Mouse (Mus musculus) heart, embryonic 11.5 days (tissue): ENCODE results near the gene Zbtb20. TPM values are rescaled to one million over a fixed set of nuclear protein-coding genes. Genes with fewer than 3 reads are reported as not detected.

Experiments used
- ATAC-seq: fragments of 200-750 bp; cut with Nextera tagmentation; replicated peaks from 2 replicates; pipeline ENCODE4 v1.8.0; 2017; ENCODE audit warnings: moderate library complexity; ENCODE audit not compliant: insufficient number of reproducible peaks, low FRiP score, low TSS enrichment
- H3K27ac ChIP-seq: fragments of 300-500 bp; sonication (generic); 2 replicates; pipeline ENCODE4 v1.5.1; 2014; ENCODE audit warnings: mild to moderate bottlenecking, low read depth, low read length
- H3K27me3 ChIP-seq: fragments of 300-500 bp; sonication (generic); 2 replicates; pipeline ENCODE4 v1.6.1; 2014; ENCODE audit warnings: mild to moderate bottlenecking, low read length, mixed read lengths; ENCODE audit not compliant: control insufficient read depth, insufficient read depth
- H3K36me3 ChIP-seq: fragments of 300-500 bp; sonication (generic); 2 replicates; pipeline ENCODE4 v1.6.1; 2014; ENCODE audit warnings: mild to moderate bottlenecking, low read length, moderate library complexity, mixed read lengths; ENCODE audit not compliant: control insufficient read depth, insufficient read depth
- H3K4me1 ChIP-seq: fragments of 300-500 bp; sonication (generic); 2 replicates; pipeline ENCODE4 v1.6.1; 2014; ENCODE audit warnings: low read length; ENCODE audit not compliant: control insufficient read depth, insufficient read depth
- H3K4me2 ChIP-seq: fragments of 300-500 bp; sonication (generic); 2 replicates; pipeline ENCODE4 v1.6.1; 2014; ENCODE audit warnings: mild to moderate bottlenecking, moderate library complexity
- H3K4me3 ChIP-seq: fragments of 300-500 bp; sonication (generic); 2 replicates; pipeline ENCODE4 v1.5.1; 2014; ENCODE audit warnings: low read depth, low read length
- H3K9ac ChIP-seq: fragments of 300-500 bp; sonication (generic); 2 replicates; pipeline ENCODE4 v1.6.1; 2014; ENCODE audit warnings: mild to moderate bottlenecking, low read depth, low read length, moderate library complexity
- H3K9me3 ChIP-seq: fragments of 300-500 bp; sonication (generic); replicated peaks from 2 replicates; pipeline ENCODE4 v1.6.1; 2016; ENCODE audit warnings: low read length; ENCODE audit not compliant: control insufficient read depth
- WGBS: fragments of 180-500 bp; shearing (Covaris S2); extraction: QIAGEN DNeasy Blood & Tissue Kit; methylation state at CpG from one replicate; pipeline ENCODE4 v1.1.7; 2014; ENCODE audit not compliant: insufficient replicate concordance; 5-methylcytosine and 5-hydroxymethylcytosine counted together
- polyA plus RNA-seq: library from polyadenylated mRNA; unstranded; fragments of >200 nt; fragmentation: Nextera tagmentation; extraction: Ambion mirVana; gene quantifications from 2 replicates; pipeline ENCODE4 v1.2.1, GENCODE M21; 2014

Zbtb20 gene
- polyA plus RNA-seq, 1 experiment from 2014 or later, result 39.0 TPM

DNA sequence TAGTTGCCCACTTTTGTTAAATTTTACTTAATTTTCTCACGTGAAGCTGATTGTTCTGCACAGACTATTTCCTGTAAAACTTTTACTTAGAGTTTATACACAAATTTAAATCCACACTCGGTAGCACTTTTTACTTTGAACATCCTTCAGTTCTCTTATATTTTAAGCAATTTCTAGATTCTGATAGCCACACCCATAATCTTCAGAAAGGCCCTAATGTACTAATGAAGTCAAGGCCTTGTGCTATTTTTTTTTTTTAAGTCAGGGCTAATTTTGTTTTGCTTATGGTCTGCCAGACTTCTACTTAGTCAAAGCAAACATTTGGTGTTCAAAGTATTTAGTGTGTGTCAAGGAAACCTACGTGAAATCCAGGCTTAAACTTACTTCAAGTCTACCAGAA lies 1.7 kb upstream of the Zbtb20 start:
- Histone ChIP-seq H3K4me3 (no peak overlapping the region), H3K27me3 (no peaks in the 10 kb centered on the region), H3K36me3 (no peaks in the 10 kb centered on the region), H3K4me2 (no peak overlapping the region), H3K9me3 (no peaks in the 10 kb centered on the region), H3K27ac (peak overlapping the region; percentile 88; the same call in 1 of the 2 replicates), H3K4me1 (no peaks in the 10 kb centered on the region), H3K9ac (no peak overlapping the region)
- no peak for ATAC-seq
- WGBS, result 63% methylated on average over 3 of the region's 3 CpGs

DNA sequence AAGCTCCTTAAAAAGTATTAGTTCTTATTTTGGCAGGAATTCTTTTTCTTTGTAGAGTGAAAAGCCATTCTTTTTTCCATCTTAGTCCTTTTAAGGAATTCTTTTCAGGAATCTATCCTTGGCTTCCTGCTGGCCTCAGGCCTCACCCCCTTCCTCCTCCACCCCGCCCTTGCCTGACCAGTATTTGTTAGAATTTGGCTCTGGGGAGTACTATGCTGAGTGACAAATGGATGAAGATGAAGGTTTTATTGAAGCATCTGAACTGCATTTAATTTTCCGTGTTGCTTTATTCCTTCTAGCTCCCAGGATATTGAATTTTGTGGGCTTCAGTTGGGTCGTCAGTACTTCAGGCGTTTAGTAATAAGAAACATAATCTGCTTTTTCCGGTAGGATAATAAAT lies 1.2 kb upstream of the Zbtb20 start:
- H3K36me3 ChIP-seq, result no peaks in the 10 kb centered on the region
- H3K4me2 ChIP-seq, result peak overlapping the region; percentile 68
- ATAC-seq, result no peak
- no peaks in the 10 kb centered on the region for H3K27me3 ChIP-seq
- under 1% methylated on average over 5 of the region's 5 CpGs for WGBS
- H3K9me3 ChIP-seq, result no peaks in the 10 kb centered on the region
- peak overlapping the region; percentile 88 for H3K27ac ChIP-seq
- H3K4me1 ChIP-seq, result no peaks in the 10 kb centered on the region
- peak overlapping the region; percentile 41 for H3K4me3 ChIP-seq
- H3K9ac ChIP-seq, result peak overlapping the region; percentile 59

DNA sequence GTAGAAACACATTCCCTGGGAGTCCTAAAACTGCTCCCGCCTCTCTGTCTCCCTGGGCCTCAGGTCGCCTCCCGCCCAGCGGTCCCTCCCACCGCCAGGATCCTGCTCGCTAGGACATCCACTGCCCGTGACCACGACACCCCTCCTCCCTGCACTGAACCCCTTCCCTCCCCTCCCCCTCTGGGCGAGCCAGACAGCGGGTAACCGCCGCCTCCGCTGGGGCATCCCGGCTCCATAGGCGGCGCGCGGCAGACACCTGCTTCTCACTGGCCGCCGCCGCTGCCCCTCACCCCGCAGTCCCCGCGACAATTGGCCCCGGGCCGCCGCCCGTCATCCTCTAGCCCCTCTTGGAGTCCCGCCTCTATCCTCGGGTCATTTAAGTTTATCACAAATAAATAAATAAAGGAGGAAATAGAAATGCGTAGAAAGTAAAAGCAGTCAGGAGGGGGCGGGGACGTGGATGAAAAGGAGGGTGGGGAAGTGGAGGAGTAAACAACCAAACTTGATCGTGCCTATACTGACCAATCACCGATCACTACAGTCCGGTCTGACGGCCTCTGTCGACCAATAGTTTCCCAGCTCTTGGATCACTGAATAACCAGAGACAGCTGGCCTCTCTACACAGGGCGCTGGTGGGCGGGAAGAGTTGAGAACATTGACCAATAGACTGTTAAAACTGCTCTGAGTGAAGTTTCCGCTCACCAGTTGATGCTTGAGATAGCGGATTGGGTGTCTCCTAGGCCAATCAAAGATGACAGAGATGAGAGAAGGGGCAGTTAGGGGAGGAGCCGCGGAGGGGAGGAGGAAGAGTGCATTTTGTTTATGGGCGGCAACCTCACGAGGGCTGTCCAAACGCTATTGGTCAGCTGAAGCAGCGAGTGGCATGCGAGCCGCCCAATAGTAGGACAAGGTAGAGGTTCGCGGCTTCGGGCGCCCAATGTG lies 500 bp upstream of the Zbtb20 start:
- Histone ChIP-seq H3K36me3 (no peaks in the 10 kb centered on the region), H3K27me3 (no peaks in the 10 kb centered on the region), H3K4me1 (no peaks in the 10 kb centered on the region), H3K9ac (peak overlapping the region; percentile 83), H3K27ac (peak overlapping the region; percentile 98), H3K4me2 (peak overlapping the region; percentile 68), H3K4me3 (peak overlapping the region; percentile 70), H3K9me3 (no peaks in the 10 kb centered on the region)
- under 1% methylated on average over 54 of the region's 54 CpGs for WGBS
- ATAC-seq, result peak; percentile 98

DNA sequence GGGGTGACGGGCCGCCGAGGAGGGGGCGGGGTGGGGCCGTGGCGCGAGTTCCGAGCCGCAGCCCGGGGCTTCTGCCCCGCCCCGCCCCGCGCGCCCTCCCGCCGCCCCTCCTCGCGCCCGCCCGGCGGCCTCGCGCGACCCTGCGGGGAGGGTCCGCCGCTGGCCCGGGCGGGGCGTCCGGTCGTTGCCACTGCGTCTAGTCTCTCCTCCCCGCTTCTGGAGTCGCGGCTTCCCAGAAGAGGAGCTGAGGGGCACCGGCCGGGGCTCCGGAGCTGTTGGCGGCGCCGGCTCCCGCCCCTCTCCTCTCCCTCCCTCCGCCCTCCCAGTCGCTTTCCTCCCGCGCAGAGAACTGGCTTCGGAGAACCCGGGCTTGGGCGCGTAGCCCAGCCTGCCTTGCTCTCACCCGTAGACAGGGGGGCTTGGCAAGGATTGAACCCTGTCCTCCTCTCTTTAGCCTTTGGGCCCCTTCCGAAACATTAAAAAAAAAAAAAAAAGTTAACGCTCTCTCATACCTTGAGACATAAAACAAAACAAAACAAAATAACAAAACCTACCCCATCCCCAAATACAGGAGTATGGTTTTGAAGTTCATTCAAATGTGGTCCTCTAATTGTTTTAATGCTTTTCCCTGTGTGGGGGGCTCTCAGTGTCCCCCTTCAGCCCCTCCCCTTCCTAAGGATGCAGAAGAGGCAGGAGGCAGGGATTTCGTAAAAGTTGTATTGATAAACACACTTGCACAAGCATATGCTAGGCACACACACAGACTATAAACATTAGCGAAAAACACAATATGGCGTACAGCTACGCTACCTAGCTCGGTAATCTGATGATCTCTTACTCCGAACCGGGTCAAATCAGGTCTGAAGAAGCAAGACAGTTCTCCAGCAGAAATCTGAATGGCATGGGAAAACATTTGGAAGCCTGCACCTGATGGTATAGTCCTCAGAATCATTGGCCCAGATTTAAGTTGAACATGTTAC lies 630 bp downstream of the Zbtb20 start:
- Histone ChIP-seq H3K36me3 (no peaks in the 10 kb centered on the region), H3K27ac (peak overlapping the region; percentile 98), H3K9ac (peak overlapping the region; percentile 83), H3K9me3 (no peaks in the 10 kb centered on the region), H3K4me1 (no peaks in the 10 kb centered on the region), H3K4me3 (peak overlapping the region; percentile 70), H3K27me3 (no peaks in the 10 kb centered on the region), H3K4me2 (peak overlapping the region; percentile 83)
- WGBS, result 2% methylated on average over 47 of the region's 62 CpGs
- peak; percentile 56 for ATAC-seq

DNA sequence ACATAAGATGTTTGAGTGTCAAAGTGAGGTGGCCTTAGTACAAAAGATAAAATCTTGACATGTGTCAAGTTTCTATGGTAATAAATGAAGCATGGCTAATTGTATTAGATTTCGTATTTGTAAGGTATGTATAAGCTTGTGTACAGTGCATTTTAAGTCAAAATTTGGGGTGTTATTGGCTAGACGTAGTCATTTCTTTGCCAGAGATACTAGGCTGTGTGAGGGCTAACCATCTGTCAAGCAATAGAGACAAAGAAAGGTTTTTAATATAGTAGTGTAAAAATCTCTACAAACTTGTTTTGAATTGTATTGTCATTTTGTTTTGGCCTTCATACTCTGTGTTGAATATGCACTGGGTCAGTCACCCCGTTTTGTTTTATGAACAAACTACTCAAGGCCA lies 4.4 kb downstream of the Zbtb20 start:
- H3K4me3 ChIP-seq, result no peak overlapping the region
- H3K9ac ChIP-seq, result no peak overlapping the region
- H3K27me3 ChIP-seq, result no peaks in the 10 kb centered on the region
- WGBS, result 74% methylated on average over 3 of the region's 3 CpGs
- H3K4me2 ChIP-seq, result no peak overlapping the region
- ATAC-seq, result no peak
- H3K27ac ChIP-seq, result no peak overlapping the region
- H3K36me3 ChIP-seq, result no peaks in the 10 kb centered on the region
- no peaks in the 10 kb centered on the region for H3K4me1 ChIP-seq
- H3K9me3 ChIP-seq, result no peaks in the 10 kb centered on the region

DNA sequence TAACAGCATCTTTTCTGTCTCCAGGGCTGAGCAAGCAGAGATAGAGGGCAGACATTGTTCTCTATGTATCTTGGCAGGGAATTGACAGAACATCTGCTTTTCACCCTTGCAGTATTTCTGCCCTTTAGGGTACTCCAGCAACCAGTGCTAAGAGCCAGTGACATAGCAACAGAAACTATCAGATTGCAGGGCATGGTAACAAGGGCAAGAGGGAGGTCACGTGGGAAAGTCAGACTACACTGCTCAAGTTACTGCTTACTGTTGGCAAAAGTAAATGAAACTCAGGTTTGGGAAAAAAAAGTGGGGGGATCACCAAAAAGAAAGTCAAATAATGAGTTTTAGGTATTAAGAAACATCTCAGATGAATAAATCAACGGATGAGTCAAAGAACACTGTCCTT lies 9.9 kb downstream of the Zbtb20 start:
- H3K9me3 ChIP-seq, result no peaks in the 10 kb centered on the region
- no peak overlapping the region for H3K27ac ChIP-seq
- no peak overlapping the region for H3K9ac ChIP-seq
- no peaks in the 10 kb centered on the region for H3K36me3 ChIP-seq
- no peak for ATAC-seq
- 63% methylated on average over 2 of the region's 2 CpGs for WGBS
- no peak overlapping the region for H3K4me2 ChIP-seq
- H3K4me3 ChIP-seq, result no peak overlapping the region
- no peaks in the 10 kb centered on the region for H3K4me1 ChIP-seq
- no peaks in the 10 kb centered on the region for H3K27me3 ChIP-seq

DNA sequence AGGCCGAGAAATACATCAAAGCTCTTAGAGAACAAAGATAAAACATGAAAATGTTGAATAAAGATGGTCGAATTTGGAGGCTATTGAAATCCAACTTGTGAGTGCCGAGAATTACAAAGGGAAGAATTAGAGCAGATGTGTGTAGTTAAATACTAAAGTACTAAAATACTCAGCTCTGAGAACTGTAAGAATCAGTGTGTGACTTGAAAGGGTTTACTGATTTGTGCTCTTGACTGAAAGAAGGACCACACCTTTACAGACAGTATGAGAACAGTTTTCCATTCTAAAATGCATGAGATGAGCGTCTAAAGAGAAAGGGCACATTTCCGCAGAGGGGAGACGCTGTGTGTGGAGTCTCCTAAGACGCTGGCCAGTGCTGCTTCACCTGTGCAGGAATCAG lies 10.3 kb downstream of the Zbtb20 start:
- H3K9me3 ChIP-seq, result no peaks in the 10 kb centered on the region
- H3K36me3 ChIP-seq, result no peaks in the 10 kb centered on the region
- no peak overlapping the region for H3K4me3 ChIP-seq
- H3K4me2 ChIP-seq, result no peak overlapping the region
- no peaks in the 10 kb centered on the region for H3K4me1 ChIP-seq
- no peak overlapping the region for H3K9ac ChIP-seq
- WGBS, result 78% methylated on average over 7 of the region's 7 CpGs
- no peak overlapping the region for H3K27ac ChIP-seq
- ATAC-seq, result no peak
- H3K27me3 ChIP-seq, result no peaks in the 10 kb centered on the region

DNA sequence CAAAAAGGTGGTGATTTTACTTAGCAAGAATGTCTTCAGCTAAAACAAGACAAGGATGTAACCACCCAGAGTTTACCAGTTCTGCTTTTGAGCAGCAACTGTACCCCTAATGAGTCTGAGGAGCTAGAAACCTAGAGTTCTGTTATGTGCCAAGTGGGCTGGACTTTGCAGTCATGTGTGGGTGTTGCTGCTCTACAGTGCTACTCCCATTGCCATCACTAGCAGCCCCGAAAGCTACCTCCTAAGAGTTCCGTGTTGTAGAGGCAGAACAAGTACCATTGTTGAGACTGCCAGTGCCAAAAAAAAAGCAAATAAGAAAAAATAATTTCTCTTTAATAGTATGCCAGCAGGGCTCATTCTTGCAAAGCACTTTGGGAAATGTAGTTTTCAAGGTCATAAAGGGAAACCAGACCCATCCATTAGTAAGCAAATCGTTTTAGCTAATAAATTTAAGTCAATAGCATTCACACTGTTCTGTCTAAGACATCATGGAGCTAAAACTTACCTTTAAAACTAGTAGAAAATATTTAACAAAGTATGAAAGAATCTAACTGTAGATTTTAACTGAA lies 21.5 kb downstream of the Zbtb20 start:
- Histone ChIP-seq H3K4me3 (no peak overlapping the region), H3K9ac (no peak overlapping the region), H3K9me3 (no peaks in the 10 kb centered on the region), H3K36me3 (no peaks in the 10 kb centered on the region), H3K27ac (no peak overlapping the region), H3K4me2 (no peak overlapping the region), H3K27me3 (no peaks in the 10 kb centered on the region), H3K4me1 (no peaks in the 10 kb centered on the region)
- ATAC-seq, result no peak
- 70% methylated on average over 3 of the region's 3 CpGs for WGBS
